Mouse (Mus musculus) adrenal gland, postnatal 4 days (tissue): ENCODE results near the gene Fcf1. TPM values are rescaled to one million over a fixed set of nuclear protein-coding genes. Genes with fewer than 3 reads are reported as not detected.

Experiments used
- DNase-seq, 2 experiments: peaks; one replicate each; pipeline ENCODE4 v3.0.0; 2021 to 2022; ENCODE audit warnings: low spot score in 2 of 2, mixed read lengths in 2 of 2
- total RNA-seq, 2 experiments: library from RNA; stranded (reverse); gene quantifications; 2 replicates each; pipeline ENCODE4 v1.2.3; 2021

Gene Fcf1
- total RNA-seq, 2 experiments from 2014 or later, result 99.5 to 108 TPM

GRCm38 (mm10) chr12:84958794-84959356 is 11.8 kb upstream of the Fcf1 start:
- no peak for DNase-seq

- DNase-seq, result no peak
Measured at GRCm38 (mm10) chr12:84962606-84963005, 8.1 kb upstream of the Fcf1 start.

GRCm38 (mm10) chr12:84968831-84969655 is 1.7 kb upstream of the Fcf1 start:
- no peak for DNase-seq

GRCm38 (mm10) chr12:84969656-84970427 is 855 bp upstream of the Fcf1 start:
- DNase-seq, result no peak

GRCm38 (mm10) chr12:84979264-84979862 is 8.7 kb downstream of the Fcf1 start:
- DNase-seq, result no peak

- no peak for DNase-seq
Measured at GRCm38 (mm10) chr12:84989456-84989855, 18.8 kb downstream of the Fcf1 start.

- DNase-seq, result no peak
Measured at GRCm38 (mm10) chr12:84995112-84995761, 24.5 kb downstream of the Fcf1 start.

- peak; percentile 92 to 93 for DNase-seq
Measured at GRCm38 (mm10) chr12:84996083-84996496, 25.4 kb downstream of the Fcf1 start, which contains the start of gene Ylpm1. Gene Ylpm1, plus strand, starts transcription at chr12:84996321.

GRCm38 (mm10) chr12:84996501-84997398 is 26.1 kb downstream of the Fcf1 start:
- peak in 1 of 2 experiments; percentile 19 for DNase-seq

GRCm38 (mm10) chr12:84999053-84999452 is 28.4 kb downstream of the Fcf1 start:
- DNase-seq, result no peak

- no peak for DNase-seq
Measured at GRCm38 (mm10) chr12:85006206-85006605, 35.5 kb downstream of the Fcf1 start.

GRCm38 (mm10) chr12:85007021-85007420 is 36.3 kb downstream of the Fcf1 start:
- no peak for DNase-seq

GRCm38 (mm10) chr12:85009776-85010175 is 39.1 kb downstream of the Fcf1 start:
- no peak for DNase-seq

GRCm38 (mm10) chr12:85010541-85010940 is 39.8 kb downstream of the Fcf1 start:
- DNase-seq, result no peak

- no peak for DNase-seq
Measured at GRCm38 (mm10) chr12:85012185-85012584, 41.5 kb downstream of the Fcf1 start.

GRCm38 (mm10) chr12:85022071-85022470 is 51.4 kb downstream of the Fcf1 start:
- DNase-seq, result no peak

GRCm38 (mm10) chr12:85032710-85033109 is 62.0 kb downstream of the Fcf1 start:
- DNase-seq, result no peak
